Mouse (Mus musculus) G1E (cell line): ENCODE measurements around the gene Cgn. TPM values are rescaled to one million over a fixed set of nuclear protein-coding genes. Genes with fewer than 3 reads are reported as not detected.

Source experiments
- ATAC-seq: 2 replicates; pipeline ENCODE4 v1.8.0; 2016; ENCODE audit warnings: mild to moderate bottlenecking; ENCODE audit not compliant: insufficient number of reproducible peaks, poor library complexity, low FRiP score, severe bottlenecking; ENCODE audit errors: extremely low read depth
- DNase-seq: peaks from one replicate; pipeline ENCODE4 v3.0.0; 2012; ENCODE audit warnings: low spot score
- H3K27me3 ChIP-seq: 2 replicates; pipeline ENCODE4 v1.6.1; 2012; ENCODE audit warnings: mild to moderate bottlenecking, low read length, inconsistent platforms; ENCODE audit not compliant: insufficient read depth
- H3K36me3 ChIP-seq: replicated peaks from 2 replicates; pipeline ENCODE3; 2012; ENCODE audit warnings: mild to moderate bottlenecking, inconsistent platforms
- H3K4me1 ChIP-seq: 2 replicates; pipeline ENCODE4 v1.6.1; 2012; ENCODE audit warnings: low read depth, low read length, inconsistent platforms, mixed read lengths; ENCODE audit not compliant: insufficient read depth
- H3K4me3 ChIP-seq: 2 replicates; pipeline ENCODE4 v1.5.1; 2012; ENCODE audit warnings: low read depth, mild to moderate bottlenecking, inconsistent platforms, low read length, moderate library complexity, mixed read lengths
- H3K9me3 ChIP-seq: replicated peaks from 2 replicates; pipeline ENCODE4 v1.6.1; 2012; ENCODE audit warnings: inconsistent platforms
- CTCF ChIP-seq: IDR thresholded peaks from 2 replicates; pipeline ENCODE4 v1.5.1; 2012; ENCODE audit warnings: low read depth, low read length, inconsistent platforms, mixed read lengths
- GATA1 ChIP-seq: IDR thresholded peaks from 2 replicates; pipeline ENCODE4 v1.6.1; 2012; ENCODE audit warnings: borderline replicate concordance, low read length, inconsistent platforms, mixed read lengths
- GATA2 ChIP-seq: IDR thresholded peaks from 2 replicates; pipeline ENCODE4 v1.6.1; 2012; ENCODE audit warnings: low read depth, low read length, inconsistent platforms, borderline replicate concordance
- POLR2AphosphoS5 ChIP-seq: IDR thresholded peaks from 2 replicates; pipeline ENCODE4 v1.6.1; 2012; ENCODE audit warnings: low read depth, low read length, inconsistent platforms; ENCODE audit not compliant: insufficient replicate concordance
- TAL1 ChIP-seq: conservative IDR thresholded peaks from 2 replicates; pipeline ENCODE4 v1.6.1; 2012; ENCODE audit warnings: low read depth, low read length, inconsistent platforms, mixed read lengths
- polyA plus RNA-seq: library from polyadenylated mRNA; stranded (reverse); fragments of >175 nt; gene quantifications from 2 replicates; pipeline ENCODE4 v1.2.3, GENCODE M21; 2012
- total RNA-seq, 2 experiments: library from RNA; stranded (forward) in 1 of 2; stranded (reverse) in 1 of 2; fragments of 200-1000 nt in 1 of 2; fragments of >200 nt in 1 of 2; fragmentation: Nextera tagmentation in 1 of 2; gene quantifications; 2 replicates each; pipeline ENCODE4 v1.2.3; 2014 to 2017

The Cgn gene
- total and polyA plus RNA-seq, 3 experiments, result 0.01 to 0.11 TPM; not detected in 1

DNA sequence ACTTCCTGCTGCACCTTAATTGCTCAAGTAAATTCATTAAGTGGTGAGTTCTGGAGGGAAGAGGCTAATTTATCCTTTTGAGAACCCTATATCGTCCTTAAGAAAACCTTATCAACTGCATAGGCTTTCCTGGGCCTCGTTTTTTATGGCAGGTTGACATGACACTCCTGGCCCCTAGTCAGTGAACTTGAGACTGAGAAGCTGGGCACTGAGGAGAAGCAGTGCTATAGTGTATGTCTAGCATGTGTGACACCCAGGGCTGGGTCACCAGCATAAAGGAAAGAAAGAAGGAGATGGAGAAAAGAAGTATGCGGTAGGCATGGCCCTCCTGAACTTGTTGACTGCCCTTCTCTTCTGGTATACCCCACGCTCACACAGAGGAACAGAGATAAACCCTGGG, 27.8 kb upstream of the Cgn start:
- H3K9me3 ChIP-seq, result no peaks in the 10 kb centered on the region
- peaks cover 20% of the 10 kb centered on the region for H3K27me3 ChIP-seq
- DNase-seq, result no peak
- H3K36me3 ChIP-seq, result no peaks in the 10 kb centered on the region
- H3K4me3 ChIP-seq, result no peak overlapping the region
- TF ChIP-seq CTCF (no peak), GATA1 (no peak), POLR2AphosphoS5 (no peak), GATA2 (no peak), TAL1 (no peak)
- ATAC-seq, result no peak
- no peaks in the 10 kb centered on the region; the same call in 1 of the 2 replicates for H3K4me1 ChIP-seq

DNA sequence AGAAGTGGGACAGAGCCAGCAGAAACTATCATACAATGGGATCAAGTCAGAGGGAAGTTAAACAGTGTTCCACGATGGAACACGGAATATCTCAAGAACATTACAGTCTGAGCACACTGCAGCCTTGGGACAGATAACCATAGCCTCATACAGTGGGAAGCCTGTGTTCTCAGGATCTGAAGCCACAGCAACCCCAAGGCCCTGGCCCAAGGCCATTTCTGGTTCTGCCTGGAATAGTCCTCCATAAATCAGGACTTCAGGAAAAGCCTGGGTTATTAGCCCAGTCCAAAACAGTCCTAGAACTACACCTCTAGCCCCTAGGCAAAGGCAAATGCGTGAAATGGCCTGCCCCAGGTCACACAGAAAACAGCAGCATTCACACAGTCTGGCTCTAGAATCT, 27.4 kb upstream of the Cgn start:
- no peak for DNase-seq
- Histone ChIP-seq H3K36me3 (no peaks in the 10 kb centered on the region), H3K9me3 (no peaks in the 10 kb centered on the region), H3K27me3 (peaks cover 20% of the 10 kb centered on the region), H3K4me3 (no peak overlapping the region), H3K4me1 (no peaks in the 10 kb centered on the region; the same call in 1 of the 2 replicates)
- ATAC-seq, result no peak
- TF ChIP-seq GATA2 (no peak), CTCF (no peak), TAL1 (no peak), GATA1 (no peak), POLR2AphosphoS5 (no peak)

DNA sequence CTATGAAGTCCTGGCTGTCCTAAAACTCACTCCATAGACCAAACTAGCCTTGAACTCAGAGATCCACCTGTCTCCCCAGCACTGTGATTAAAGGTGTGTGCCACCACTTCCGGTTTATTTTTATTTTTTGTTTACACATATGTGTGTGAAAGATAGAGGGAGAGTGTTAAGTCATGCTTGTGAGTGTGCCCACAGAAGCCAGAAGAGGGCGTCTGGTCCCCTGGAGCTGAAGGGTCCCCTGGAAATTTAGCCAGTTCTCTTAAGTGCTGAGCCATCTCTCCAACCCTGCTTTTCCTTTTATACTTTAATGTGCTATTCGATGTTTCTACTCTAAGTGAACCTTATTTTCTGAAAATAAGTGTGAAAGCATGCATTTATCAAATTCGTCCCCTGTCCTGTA, 25.3 kb upstream of the Cgn start:
- ATAC-seq, result no peak
- Histone ChIP-seq H3K27me3 (peaks cover 16% of the 10 kb centered on the region; the same call in 1 of the 2 replicates), H3K4me3 (no peak overlapping the region), H3K9me3 (no peaks in the 10 kb centered on the region), H3K36me3 (no peaks in the 10 kb centered on the region), H3K4me1 (no peaks in the 10 kb centered on the region; the same call in 1 of the 2 replicates)
- TF ChIP-seq GATA1, result no peak
- no peak for TF ChIP-seq CTCF
- no peak for TF ChIP-seq GATA2
- no peak for DNase-seq

DNA sequence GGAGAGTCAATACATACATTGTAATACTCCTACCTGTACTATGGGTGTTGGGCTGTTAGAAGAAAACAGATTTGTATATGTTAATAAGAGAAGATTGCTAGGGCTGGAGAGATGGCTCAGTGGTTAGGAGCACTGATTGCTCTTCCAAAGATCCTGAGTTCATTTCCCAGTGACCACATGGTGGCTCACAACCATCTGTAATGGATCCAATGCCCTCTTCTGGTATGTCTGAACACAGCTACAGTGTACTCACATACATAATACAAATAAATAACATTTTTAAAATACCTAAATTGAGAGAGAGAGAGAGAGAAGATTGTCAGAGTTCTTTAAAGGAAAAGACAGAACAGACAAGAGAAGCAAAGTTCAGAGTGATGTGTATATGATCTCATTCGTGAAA, 22.0 kb upstream of the Cgn start:
- H3K27me3 ChIP-seq, result peaks cover 21% of the 10 kb centered on the region
- no peaks in the 10 kb centered on the region for H3K36me3 ChIP-seq
- H3K4me1 ChIP-seq, result no peaks in the 10 kb centered on the region; the same call in 1 of the 2 replicates
- H3K9me3 ChIP-seq, result no peaks in the 10 kb centered on the region
- TF ChIP-seq CTCF (no peak), GATA1 (no peak), POLR2AphosphoS5 (no peak), TAL1 (no peak), GATA2 (no peak)
- DNase-seq (no peak), ATAC-seq (no peak)
- no peak overlapping the region for H3K4me3 ChIP-seq

DNA sequence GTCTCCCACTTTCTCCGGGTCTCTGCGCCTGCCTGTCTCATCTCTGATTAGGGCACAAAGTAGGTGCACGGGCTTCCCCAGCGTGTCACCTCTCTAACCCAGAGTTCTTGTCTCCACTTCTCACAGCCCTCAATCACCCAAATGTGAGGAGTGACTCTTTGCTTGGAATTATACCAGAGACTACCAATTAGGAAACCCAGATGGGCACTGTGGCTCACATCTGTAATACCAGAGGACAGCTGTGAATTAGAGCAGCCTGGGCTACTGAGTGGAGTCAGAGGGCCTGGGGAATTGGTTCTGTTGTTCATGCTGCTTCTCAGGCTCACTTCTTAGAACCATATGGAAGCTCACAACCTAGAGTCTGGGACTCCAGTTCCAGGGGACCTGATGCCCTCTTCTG, 18.7 kb upstream of the Cgn start:
- Histone ChIP-seq H3K4me1 (no peaks in the 10 kb centered on the region), H3K27me3 (peaks cover 32% of the 10 kb centered on the region), H3K9me3 (no peaks in the 10 kb centered on the region), H3K36me3 (no peaks in the 10 kb centered on the region), H3K4me3 (no peak overlapping the region)
- TF ChIP-seq CTCF (no peak), POLR2AphosphoS5 (no peak)
- no peak for DNase-seq
- ATAC-seq, result no peak

DNA sequence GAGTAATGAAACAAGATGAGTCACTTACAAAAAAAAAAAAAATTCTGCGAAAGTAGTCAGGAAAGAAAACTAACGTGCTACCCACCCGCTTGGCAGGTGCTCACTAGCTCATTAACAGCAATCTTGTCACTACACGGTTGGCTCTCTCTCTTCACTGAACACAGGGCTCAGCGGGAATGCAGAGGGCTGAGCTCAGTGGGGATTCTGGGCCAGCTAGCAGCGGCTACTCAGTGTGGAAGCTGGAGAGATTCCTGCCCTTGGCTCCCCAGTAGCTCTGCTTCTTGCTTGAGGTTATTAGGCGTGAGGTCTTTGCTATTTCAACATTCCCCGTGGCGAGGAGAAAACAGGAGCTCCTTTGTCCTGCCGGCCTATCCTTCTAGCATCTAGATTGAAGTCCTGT, 17.9 kb upstream of the Cgn start:
- TF ChIP-seq POLR2AphosphoS5 (no peak), GATA1 (no peak), GATA2 (no peak), CTCF (no peak), TAL1 (no peak)
- Histone ChIP-seq H3K9me3 (no peaks in the 10 kb centered on the region), H3K36me3 (no peaks in the 10 kb centered on the region), H3K4me3 (no peak overlapping the region), H3K27me3 (peaks cover 35% of the 10 kb centered on the region), H3K4me1 (no peaks in the 10 kb centered on the region)
- DNase-seq (no peak), ATAC-seq (no peak)

DNA sequence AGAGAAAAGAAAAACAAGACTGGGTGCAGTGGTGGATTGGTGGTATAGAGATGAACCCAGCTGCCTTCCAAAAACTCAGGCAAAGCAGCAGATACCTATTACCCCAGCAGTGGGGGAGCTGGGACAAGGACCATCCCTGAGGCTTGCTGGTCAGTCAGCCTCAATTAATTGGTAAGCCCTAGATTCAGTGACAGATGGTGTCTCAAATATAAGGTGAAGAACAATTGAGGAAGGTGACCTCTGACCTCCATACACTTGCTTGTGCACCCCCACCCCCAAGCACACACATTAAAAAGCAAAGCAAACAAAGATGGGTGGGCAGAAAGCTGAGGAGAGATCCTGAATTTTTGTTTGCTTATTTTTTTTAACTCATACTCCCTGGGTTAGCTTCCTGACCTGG, 9.9 kb upstream of the Cgn start:
- no peak for DNase-seq
- Histone ChIP-seq H3K4me1 (no peaks in the 10 kb centered on the region), H3K36me3 (no peaks in the 10 kb centered on the region), H3K9me3 (no peaks in the 10 kb centered on the region), H3K27me3 (peaks cover 31% of the 10 kb centered on the region), H3K4me3 (no peak overlapping the region)
- TF ChIP-seq TAL1, result no peak
- TF ChIP-seq POLR2AphosphoS5, result no peak
- TF ChIP-seq CTCF, result no peak
- TF ChIP-seq GATA1, result no peak
- no peak for TF ChIP-seq GATA2
- no peak for ATAC-seq
